Mouse (Mus musculus) forebrain, embryonic 16.5 days (tissue): ENCODE measurements at regions not wholly inside any gene's neighbourhood (a gene's known extent, or its start where the extent isn't known, plus 50 kb on each side); places are given as distances from the start of the nearest gene placed in this dataset.
A peak's percentile ranks its signal among the peaks of the same experiment; 100 is the strongest.

Experiments
- ATAC-seq: fragments of 200-750 bp; cut with Nextera tagmentation; 2 replicates; pipeline ENCODE4 v1.8.0; 2017; ENCODE audit warnings: mild to moderate bottlenecking, moderate library complexity
- H3K27ac ChIP-seq: fragments of 300-500 bp; sonication (generic); 2 replicates; pipeline ENCODE4 v1.5.1; 2014; ENCODE audit warnings: low read length, control low read depth
- H3K27me3 ChIP-seq: fragments of 300-500 bp; sonication (generic); replicated peaks from 2 replicates; pipeline ENCODE4 v1.6.1; 2014; ENCODE audit warnings: low read length; ENCODE audit not compliant: control insufficient read depth, insufficient read depth
- H3K36me3 ChIP-seq: fragments of 300-500 bp; sonication (generic); 2 replicates; pipeline ENCODE4 v1.6.1; 2014; ENCODE audit not compliant: control insufficient read depth, insufficient read depth
- H3K4me1 ChIP-seq: fragments of 300-500 bp; sonication (generic); replicated peaks from 2 replicates; pipeline ENCODE4 v1.6.1; 2014; ENCODE audit warnings: low read length; ENCODE audit not compliant: control insufficient read depth, insufficient read depth
- H3K4me2 ChIP-seq: fragments of 300-500 bp; sonication (generic); 2 replicates; pipeline ENCODE4 v1.6.1; 2014; ENCODE audit warnings: mild to moderate bottlenecking, low read length, control low read depth
- H3K4me3 ChIP-seq: fragments of 300-500 bp; sonication (generic); replicated peaks from 2 replicates; pipeline ENCODE4 v1.5.1; 2014; ENCODE audit warnings: mild to moderate bottlenecking, low read length, control low read depth
- H3K9ac ChIP-seq: fragments of 300-500 bp; sonication (generic); replicated peaks from 2 replicates; pipeline ENCODE4 v1.6.1; 2014; ENCODE audit warnings: low read depth, low read length, control low read depth
- H3K9me3 ChIP-seq: fragments of 300-500 bp; sonication (generic); 2 replicates; pipeline ENCODE4 v1.6.1; 2016; ENCODE audit warnings: low read length; ENCODE audit not compliant: control insufficient read depth
- WGBS: fragments of 180-500 bp; shearing (Covaris S2); extraction: QIAGEN DNeasy Blood & Tissue Kit; methylation state at CpG from one replicate; pipeline ENCODE4 v1.1.7; 2014; 5-methylcytosine and 5-hydroxymethylcytosine counted together

DNA sequence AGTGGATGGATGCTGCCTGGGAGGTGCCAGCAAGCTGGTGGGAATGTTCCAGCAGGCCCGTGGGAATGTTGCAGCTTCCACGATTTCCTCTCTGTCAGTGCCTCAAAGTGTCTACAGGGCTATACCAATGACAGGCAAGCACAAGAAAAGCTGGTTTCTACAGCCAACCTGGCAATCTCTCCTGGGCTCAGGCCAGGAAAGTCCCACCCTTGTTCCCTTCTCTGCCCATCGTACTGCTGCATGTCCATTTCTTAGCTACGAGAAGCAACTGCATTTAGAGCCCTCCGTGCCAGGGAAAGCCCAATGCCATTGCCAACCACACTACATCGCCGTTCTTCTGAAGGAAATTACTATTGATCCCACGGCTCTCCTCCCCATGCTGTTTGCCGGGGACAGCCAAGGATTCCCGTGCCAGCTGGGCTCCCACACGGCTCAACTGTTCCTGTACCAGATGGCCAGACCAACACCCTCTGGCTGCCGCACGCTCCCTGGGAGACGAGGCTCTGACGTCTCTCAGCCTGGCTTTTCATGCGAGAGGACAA lies 359.7 kb downstream of the Bcor start:
- peak; percentile 81 for ATAC-seq
- Histone ChIP-seq H3K4me1 (peaks cover 19% of the 10 kb centered on the region), H3K27me3 (peaks cover 3% of the 10 kb centered on the region; the same call in 1 of the 2 replicates), H3K36me3 (no peaks in the 10 kb centered on the region), H3K9me3 (no peaks in the 10 kb centered on the region), H3K27ac (peak overlapping the region; percentile 44), H3K4me3 (no peak overlapping the region), H3K9ac (no peak overlapping the region), H3K4me2 (peak overlapping the region; percentile 25; the same call in 1 of the 2 replicates)
- 46% methylated on average over 16 of the region's 16 CpGs for WGBS

DNA sequence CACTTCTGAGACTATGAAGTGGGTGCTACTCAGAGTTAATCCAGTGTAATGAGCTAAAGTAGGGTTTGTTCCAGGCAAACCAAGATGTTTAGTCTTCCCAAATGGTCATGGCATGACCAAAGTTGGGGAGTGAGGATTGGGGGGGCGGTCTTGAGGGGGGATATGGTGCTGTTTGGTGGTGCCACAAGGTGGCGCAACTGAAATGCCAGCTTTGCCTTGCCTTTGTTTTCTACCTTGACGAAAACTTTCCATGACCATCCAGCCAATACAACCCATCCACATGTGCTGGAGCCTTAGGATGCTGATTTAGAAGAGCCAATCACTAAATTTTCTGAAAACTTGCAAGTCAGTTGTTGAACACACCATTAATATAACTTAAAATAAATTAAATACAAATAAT lies 358.9 kb downstream of the Bcor start:
- H3K27me3 ChIP-seq, result peaks cover 3% of the 10 kb centered on the region; the same call in 1 of the 2 replicates
- ATAC-seq, result no peak
- no peaks in the 10 kb centered on the region for H3K36me3 ChIP-seq
- H3K27ac ChIP-seq, result no peak overlapping the region
- H3K4me3 ChIP-seq, result no peak overlapping the region
- H3K9me3 ChIP-seq, result no peaks in the 10 kb centered on the region
- WGBS, result 56% methylated on average over 3 of the region's 3 CpGs
- no peak overlapping the region for H3K4me2 ChIP-seq
- no peak overlapping the region for H3K9ac ChIP-seq
- H3K4me1 ChIP-seq, result peaks cover 19% of the 10 kb centered on the region

DNA sequence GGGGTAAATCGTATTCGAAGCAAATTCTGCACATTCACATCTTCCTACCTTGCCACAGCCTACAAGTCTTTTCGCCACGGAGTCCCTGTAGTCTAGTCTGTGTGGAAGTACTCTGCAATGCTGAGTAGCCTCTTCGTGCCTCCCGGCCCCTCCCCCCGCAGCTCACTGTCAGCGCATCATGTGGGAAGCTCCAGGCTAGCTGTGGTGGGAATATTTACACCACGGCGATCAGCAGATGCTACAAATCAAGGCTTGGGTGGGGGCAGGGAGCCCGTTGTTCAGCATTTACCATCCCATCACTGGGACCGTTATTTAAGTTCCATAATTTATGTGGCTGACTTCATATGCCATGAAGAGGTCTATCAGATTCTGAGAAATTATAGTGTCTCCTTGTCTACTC lies 358.5 kb downstream of the Bcor start:
- Histone ChIP-seq H3K4me3 (no peak overlapping the region), H3K27me3 (peaks cover 3% of the 10 kb centered on the region; the same call in 1 of the 2 replicates), H3K4me2 (no peak overlapping the region), H3K36me3 (no peaks in the 10 kb centered on the region), H3K9ac (no peak overlapping the region), H3K27ac (no peak overlapping the region), H3K9me3 (no peaks in the 10 kb centered on the region), H3K4me1 (peaks cover 22% of the 10 kb centered on the region)
- no peak for ATAC-seq
- WGBS, result 56% methylated on average over 12 of the region's 12 CpGs

DNA sequence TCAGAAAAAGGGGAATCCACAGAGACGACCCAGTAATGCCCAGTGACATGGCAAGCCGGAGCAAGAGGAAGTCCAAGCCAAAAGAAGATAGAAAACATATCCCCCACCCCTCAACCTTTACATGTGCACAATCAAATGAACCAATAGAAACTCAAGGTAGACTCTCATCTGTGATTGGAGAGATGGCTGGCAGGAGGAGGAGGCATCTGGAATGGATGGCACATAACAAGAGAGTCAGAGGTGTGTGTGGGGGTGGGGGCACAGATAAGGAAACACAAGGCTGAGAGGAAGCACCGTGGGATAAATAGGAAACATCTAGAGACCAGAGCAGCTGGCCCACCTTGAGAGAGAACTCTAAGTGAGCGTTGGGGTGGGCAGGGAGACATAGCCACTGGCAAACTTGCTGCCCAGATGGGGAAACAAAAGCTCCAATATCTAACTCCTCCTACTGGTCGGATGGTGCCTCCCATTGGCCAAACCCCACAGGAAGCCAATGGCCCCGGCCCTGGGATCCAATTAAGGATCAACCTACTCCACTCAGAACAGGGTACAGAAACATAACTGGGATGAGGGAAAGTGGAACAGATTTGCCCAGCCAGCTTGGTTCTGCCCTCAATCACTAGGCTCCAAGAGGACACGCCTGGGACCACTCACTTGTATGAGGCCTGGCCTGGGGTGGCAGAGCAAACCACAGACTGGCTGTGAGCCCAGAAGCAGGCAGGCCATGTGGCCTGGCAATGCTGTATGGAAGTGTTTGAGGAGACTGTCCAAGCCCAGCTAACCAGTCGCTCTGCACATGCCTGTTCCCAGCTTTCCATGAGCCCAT lies 357.9 kb downstream of the Bcor start:
- 0 out of 2 replicates have a peak, but pooled peaks have one; percentile 16 for ATAC-seq
- H3K4me3 ChIP-seq, result no peak overlapping the region
- WGBS, result 44% methylated on average over 8 of the region's 8 CpGs
- H3K4me1 ChIP-seq, result peaks cover 25% of the 10 kb centered on the region
- H3K9me3 ChIP-seq, result no peaks in the 10 kb centered on the region
- no peak overlapping the region for H3K9ac ChIP-seq
- peaks cover 3% of the 10 kb centered on the region; the same call in 1 of the 2 replicates for H3K27me3 ChIP-seq
- no peak overlapping the region for H3K27ac ChIP-seq
- H3K4me2 ChIP-seq, result no peak overlapping the region
- H3K36me3 ChIP-seq, result no peaks in the 10 kb centered on the region

DNA sequence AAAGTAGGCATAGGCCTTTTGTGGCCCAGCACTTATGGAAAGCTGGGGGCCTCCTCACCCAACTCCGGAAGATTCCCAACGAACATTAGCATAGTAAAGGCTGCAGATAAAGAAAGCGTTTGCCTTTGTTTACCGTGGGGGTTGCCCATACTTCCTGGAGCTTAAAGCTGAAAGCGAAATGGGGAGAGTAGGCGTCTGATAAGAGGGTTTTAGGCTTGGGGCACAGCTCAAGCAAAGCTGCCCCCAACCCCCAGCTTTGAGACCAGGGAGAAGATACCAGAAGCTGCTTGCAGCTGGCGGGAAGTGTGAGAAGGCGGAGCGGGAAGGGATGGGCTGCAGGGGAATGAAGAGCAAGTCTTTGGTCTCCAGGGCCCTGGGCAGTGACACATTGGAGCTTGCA lies 356.9 kb downstream of the Bcor start:
- H3K9me3 ChIP-seq, result no peaks in the 10 kb centered on the region
- H3K36me3 ChIP-seq, result no peaks in the 10 kb centered on the region
- peaks cover 24% of the 10 kb centered on the region for H3K4me1 ChIP-seq
- H3K4me2 ChIP-seq, result no peak overlapping the region
- no peak overlapping the region for H3K27ac ChIP-seq
- no peak overlapping the region for H3K9ac ChIP-seq
- WGBS, result 33% methylated on average over 9 of the region's 9 CpGs
- no peak for ATAC-seq
- peaks cover 3% of the 10 kb centered on the region; the same call in 1 of the 2 replicates for H3K27me3 ChIP-seq
- H3K4me3 ChIP-seq, result no peak overlapping the region

DNA sequence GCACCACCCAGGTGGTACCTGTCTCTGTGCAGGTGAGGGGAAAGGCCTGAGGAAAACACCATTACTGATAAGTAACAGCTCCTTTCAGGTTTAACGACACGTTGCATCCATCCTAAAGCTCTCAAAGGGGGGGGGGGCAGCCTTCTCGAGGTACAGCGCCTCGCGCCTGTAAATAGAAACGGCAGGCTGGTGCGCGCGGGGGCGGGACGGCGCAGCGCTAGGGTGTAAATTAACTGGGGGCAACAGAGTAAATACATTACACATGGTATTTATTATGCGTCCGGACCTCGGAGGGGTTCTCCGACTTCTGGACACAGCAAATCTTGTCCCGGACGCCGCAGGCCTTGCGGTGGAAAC lies 353.3 kb downstream of the Bcor start:
- Histone ChIP-seq H3K9me3 (no peaks in the 10 kb centered on the region), H3K4me1 (peaks cover 15% of the 10 kb centered on the region), H3K4me3 (peak overlapping the region; percentile 45), H3K9ac (peak overlapping the region; percentile 71), H3K27me3 (peaks cover 6% of the 10 kb centered on the region; the same call in 1 of the 2 replicates), H3K27ac (peak overlapping the region; percentile 83), H3K4me2 (peak overlapping the region; percentile 60), H3K36me3 (no peaks in the 10 kb centered on the region)
- 8% methylated on average over 22 of the region's 22 CpGs for WGBS
- peak; percentile 25 for ATAC-seq

DNA sequence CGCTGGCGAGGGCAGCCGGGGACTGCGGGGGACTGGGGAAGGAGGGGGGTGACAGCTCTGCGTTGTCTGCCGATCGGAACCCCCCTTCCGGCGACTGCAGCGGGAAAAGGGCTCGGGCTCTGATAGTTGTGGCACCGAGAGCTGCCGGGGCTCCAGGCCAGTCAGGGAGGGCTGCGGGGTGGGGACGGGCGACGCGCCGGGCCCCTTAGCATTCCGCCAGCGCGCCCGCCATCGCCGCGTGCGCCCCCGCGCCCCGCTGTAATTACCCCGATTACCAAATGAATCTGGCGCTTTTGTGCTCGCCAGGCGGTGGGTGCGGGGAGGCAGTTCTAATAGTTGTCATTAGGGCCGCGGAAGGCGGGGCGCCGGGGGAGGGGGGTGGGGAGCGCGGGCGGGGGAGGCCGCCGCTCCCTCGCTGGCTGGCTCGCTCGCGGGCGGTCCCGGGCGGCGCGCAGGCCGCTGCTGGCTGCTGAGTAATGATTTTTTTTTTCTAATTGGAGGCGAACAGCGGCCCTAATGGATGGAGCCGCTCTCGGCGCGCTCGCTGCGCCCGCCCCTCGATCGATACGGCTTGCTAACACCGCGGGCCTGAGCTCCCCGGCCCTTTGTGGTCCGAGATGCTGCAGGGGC lies 352.8 kb downstream of the Bcor start:
- 4% methylated on average over 43 of the region's 71 CpGs for WGBS
- H3K27me3 ChIP-seq, result peaks cover 6% of the 10 kb centered on the region; the same call in 1 of the 2 replicates
- peak; percentile 81 for ATAC-seq

DNA sequence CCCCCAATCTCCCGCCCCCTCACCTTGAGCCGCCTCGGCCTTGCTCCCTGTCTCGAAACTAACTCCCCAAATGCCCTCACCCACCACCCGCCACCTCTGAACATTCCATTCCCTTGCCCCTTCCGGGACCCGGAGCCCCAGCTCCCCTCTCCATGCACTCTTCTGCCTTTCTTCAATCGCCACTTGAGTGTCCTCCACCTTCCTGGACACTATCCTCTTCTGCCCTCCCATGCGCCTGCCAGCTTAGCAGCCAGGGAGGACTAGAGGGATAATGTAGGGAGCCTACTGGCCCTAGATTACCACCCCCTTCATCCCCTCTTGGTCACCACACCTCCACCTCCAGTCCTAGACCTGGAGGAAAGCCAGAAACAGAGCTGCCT lies 352.3 kb downstream of the Bcor start:
- peak; percentile 13; the same call in 1 of the 2 replicates for ATAC-seq
- Histone ChIP-seq H3K27ac (peak overlapping the region; percentile 83), H3K4me1 (peaks cover 15% of the 10 kb centered on the region), H3K36me3 (no peaks in the 10 kb centered on the region), H3K4me3 (peak overlapping the region; percentile 45), H3K27me3 (peaks cover 6% of the 10 kb centered on the region; the same call in 1 of the 2 replicates), H3K9ac (peak overlapping the region; percentile 71), H3K9me3 (no peaks in the 10 kb centered on the region), H3K4me2 (peak overlapping the region; percentile 60)
- 17% methylated on average over 9 of the region's 9 CpGs for WGBS

More for the DNA sequence above, 352.8 kb downstream of the Bcor start:
- H3K4me3 ChIP-seq, result peak overlapping the region; percentile 45
- H3K36me3 ChIP-seq, result no peaks in the 10 kb centered on the region
- peak overlapping the region; percentile 71 for H3K9ac ChIP-seq
- peak overlapping the region; percentile 83 for H3K27ac ChIP-seq
- H3K4me1 ChIP-seq, result peaks cover 15% of the 10 kb centered on the region
- peak overlapping the region; percentile 60 for H3K4me2 ChIP-seq
- no peaks in the 10 kb centered on the region for H3K9me3 ChIP-seq

DNA sequence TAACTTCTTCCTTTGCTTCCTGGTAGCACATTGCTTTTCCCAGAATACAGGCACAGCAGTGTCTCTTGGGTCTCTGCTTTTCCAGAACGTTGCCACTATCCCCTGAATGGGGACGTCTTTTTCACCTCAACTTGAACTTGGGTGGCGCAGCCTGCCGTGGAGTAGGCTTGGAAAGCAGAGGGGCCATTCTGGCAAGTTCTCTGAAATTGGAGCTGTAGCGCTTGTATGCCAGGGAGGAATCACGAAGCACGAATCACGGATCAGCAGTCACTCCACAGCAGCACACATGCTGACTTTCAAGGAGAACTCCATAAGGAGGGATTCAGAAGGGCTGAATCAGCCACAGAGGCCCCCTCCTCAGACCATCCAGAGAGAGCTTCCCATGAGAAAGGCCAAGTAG lies 351.2 kb downstream of the Bcor start:
- H3K4me2 ChIP-seq, result no peak overlapping the region
- H3K4me3 ChIP-seq, result no peak overlapping the region
- H3K27ac ChIP-seq, result no peak overlapping the region
- H3K36me3 ChIP-seq, result no peaks in the 10 kb centered on the region
- 64% methylated on average over 8 of the region's 8 CpGs for WGBS
- no peaks in the 10 kb centered on the region for H3K9me3 ChIP-seq
- no peak overlapping the region for H3K9ac ChIP-seq
- ATAC-seq, result no peak
- H3K4me1 ChIP-seq, result peaks cover 8% of the 10 kb centered on the region
- peaks cover 6% of the 10 kb centered on the region; the same call in 1 of the 2 replicates for H3K27me3 ChIP-seq
